Comparison of ENCODE assay signal across 17 mouse cellular contexts in the genomic region with DNA sequence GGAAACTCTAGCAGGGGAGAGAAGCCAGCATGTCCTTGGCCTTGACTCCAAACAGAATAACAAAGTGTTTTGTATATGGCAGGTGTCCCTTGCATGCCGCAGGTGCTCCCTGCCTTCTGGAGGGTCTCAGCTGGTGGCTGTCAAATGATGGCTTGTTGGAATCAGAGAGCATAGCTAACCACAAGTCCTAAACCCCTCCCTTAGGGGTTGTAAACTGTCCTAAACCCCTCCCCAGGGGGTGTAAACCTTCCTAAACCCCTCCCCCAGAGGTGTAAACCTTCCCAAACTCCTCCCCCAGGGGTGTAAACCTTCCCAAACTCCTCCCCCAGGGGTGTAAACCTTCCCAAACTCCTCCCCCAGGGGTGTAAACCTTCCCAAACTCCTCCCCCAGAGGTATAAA. TPM values are rescaled to one million over a fixed set of nuclear protein-coding genes. Genes with fewer than 3 reads are reported as not detected.
DNase-seq lines count a peak whose midpoint lies in the region; ATAC-seq and TF ChIP-seq lines count a peak whose summit lies in the region.
"Had no signal": no experiment of that assay in that cellular context is flagged by ENCODE, and none has a peak within 500 bp of the region (broad histone marks: within the 10 kb centered on the region; RNA-seq: fewer than 3 reads in every experiment).

No protein-coding gene starts in this region.

- 98% methylated on average over 1 of the region's 1 CpGs for WGBS in hindbrain, embryonic 10.5 days
- 95% methylated on average over 1 of the region's 1 CpGs for WGBS in hindbrain, embryonic 11.5 days
- WGBS in lung, postnatal 0 days = 85% methylated on average over 1 of the region's 1 CpGs

- no peaks in the 10 kb centered on the region; the same call in 1 of the 2 replicates for H3K27me3 ChIP-seq in hindbrain, embryonic 10.5 days (ENCODE audit: insufficient read depth, poor library complexity, severe bottlenecking)
- no peaks in the 10 kb centered on the region for H3K27me3 ChIP-seq in hindbrain, embryonic 11.5 days (ENCODE audit: control insufficient read depth, insufficient read depth, low read length)
- H3K27me3 ChIP-seq in lung, postnatal 0 days (replicated peaks; ENCODE audit: insufficient read depth, low read length) = no peaks in the 10 kb centered on the region
- H3K27me3 ChIP-seq: forebrain, embryonic 15.5 days; hindbrain, embryonic 15.5 days; midbrain, embryonic 12.5 days had no signal

- H3K4me2 ChIP-seq in hindbrain, embryonic 11.5 days (replicated peaks; ENCODE audit: low read depth, low read length) = no peak overlapping the region
- H3K4me2 ChIP-seq in lung, postnatal 0 days (replicated peaks; ENCODE audit: low read depth, low read length) = no peak overlapping the region
- H3K4me2 ChIP-seq: forebrain, embryonic 15.5 days; hindbrain, embryonic 15.5 days; midbrain, embryonic 12.5 days had no signal

- H3K4me3 ChIP-seq in hindbrain, embryonic 10.5 days = no peak overlapping the region
- H3K4me3 ChIP-seq in hindbrain, embryonic 11.5 days (ENCODE audit: low read depth, low read length) = no peak overlapping the region
- H3K4me3 ChIP-seq in lung, postnatal 0 days (ENCODE audit: low read depth, low read length) = no peak overlapping the region
- H3K4me3 ChIP-seq: forebrain, embryonic 15.5 days; hindbrain, embryonic 15.5 days; midbrain, embryonic 12.5 days had no signal

- peak overlapping the region; percentile 40; the same call in 1 of the 2 replicates for H3K27ac ChIP-seq in hindbrain, embryonic 10.5 days
- H3K27ac ChIP-seq in hindbrain, embryonic 11.5 days (ENCODE audit: low read depth, low read length) = no peak overlapping the region
- no peak overlapping the region for H3K27ac ChIP-seq in lung, postnatal 0 days (ENCODE audit: low read length)
- H3K27ac ChIP-seq: forebrain, embryonic 15.5 days; hindbrain, embryonic 15.5 days; liver, embryonic 14.5 days; midbrain, embryonic 12.5 days; stomach, postnatal 0 days had no signal

- no peak for TF ChIP-seq EP300 in lung, postnatal 0 days (IDR thresholded peaks at IDR 0.05)

- H3K36me3 ChIP-seq in hindbrain, embryonic 10.5 days = no peaks in the 10 kb centered on the region
- H3K36me3 ChIP-seq in hindbrain, embryonic 11.5 days (ENCODE audit: control insufficient read depth, insufficient read depth, low read length) = no peaks in the 10 kb centered on the region
- no peaks in the 10 kb centered on the region for H3K36me3 ChIP-seq in lung, postnatal 0 days (ENCODE audit: insufficient read depth, low read length)
- H3K36me3 ChIP-seq: forebrain, embryonic 15.5 days; hindbrain, embryonic 15.5 days; midbrain, embryonic 12.5 days had no signal

- H3K9me3 ChIP-seq in hindbrain, embryonic 10.5 days = no peaks in the 10 kb centered on the region
- no peaks in the 10 kb centered on the region for H3K9me3 ChIP-seq in hindbrain, embryonic 11.5 days (ENCODE audit: control insufficient read depth, low read length)
- no peaks in the 10 kb centered on the region for H3K9me3 ChIP-seq in lung, postnatal 0 days (ENCODE audit: low read length)
- H3K9me3 ChIP-seq: forebrain, embryonic 15.5 days; hindbrain, embryonic 15.5 days; midbrain, embryonic 12.5 days had no signal

- peaks cover 22% of the 10 kb centered on the region for H3K4me1 ChIP-seq in hindbrain, embryonic 10.5 days (replicated peaks)
- H3K4me1 ChIP-seq in hindbrain, embryonic 11.5 days (replicated peaks; ENCODE audit: control insufficient read depth, insufficient read depth, low read length) = no peaks in the 10 kb centered on the region
- no peaks in the 10 kb centered on the region for H3K4me1 ChIP-seq in lung, postnatal 0 days (ENCODE audit: insufficient read depth, low read depth, low read length)

- DNase-seq in hindbrain, embryonic 10.5 days (ENCODE audit: low spot score) = no peak
- no peak for DNase-seq in hindbrain, embryonic 11.5 days (ENCODE audit: low spot score)
- peak; percentile 22 for DNase-seq in lung, postnatal 10 days
- DNase-seq in lung, postnatal 0 days (ENCODE audit: low spot score) = no peak
- peak; percentile 78 for DNase-seq in ZHBTc4 (ENCODE audit: low read depth, low spot score)
- no peak for DNase-seq in frontal cortex, postnatal 36 days (ENCODE audit: low spot score in 2 of 2)
- DNase-seq: cerebellum, adult 11-12 months; gastrocnemius, postnatal 10 days; heart, postnatal 10 days had no signal

- H3K9ac ChIP-seq in hindbrain, embryonic 11.5 days (ENCODE audit: low read depth, low read length) = no peak overlapping the region
- H3K9ac ChIP-seq in lung, postnatal 0 days (replicated peaks; ENCODE audit: low read depth) = no peak overlapping the region
- H3K9ac ChIP-seq: forebrain, embryonic 15.5 days; hindbrain, embryonic 15.5 days; liver, embryonic 14.5 days; midbrain, embryonic 12.5 days had no signal

- no peak for TF ChIP-seq CTCF in lung, postnatal 0 days (IDR thresholded peaks at IDR 0.05)

- no peak for ATAC-seq in hindbrain, embryonic 11.5 days (ENCODE audit: low FRiP score)
- ATAC-seq in lung, postnatal 0 days = no peak
- ATAC-seq in megakaryocyte, adult 5-6 weeks (ENCODE audit: poor library complexity, severe bottlenecking) = peak; percentile 44
- ATAC-seq: activated CD4-positive, CD25-positive, alpha-beta regulatory T cell, adult 4 months; CD4-positive, CD25-positive, alpha-beta regulatory T cell, adult 4 months; forebrain, embryonic 15.5 days had no signal

RNA-seq across cellular contexts. Expression of a gene that starts 55.5 kb away (rescaled TPM):
- 1.0 and 1.1 TPM in 2 replicates for polyA plus RNA-seq in hindbrain, embryonic 10.5 days (2016; fragmentation: Nextera tagmentation; extraction: Ambion mirVana)
- 0.83 and 1.2 TPM in 2 replicates for polyA plus RNA-seq in hindbrain, embryonic 11.5 days (2014; fragmentation: Nextera tagmentation; extraction: Ambion mirVana)
- 5.4 and 6.5 TPM in 2 replicates for polyA plus RNA-seq in lung, postnatal 0 days (2015; fragmentation: Nextera tagmentation; extraction: Ambion mirVana)
- 6.2 and 7.6 TPM in 2 replicates for total RNA-seq in megakaryocyte, adult 5-6 weeks (2015)
- total RNA-seq in megakaryocyte, adult 5-6 weeks (2017) = 8.0 and 12.6 TPM in 2 replicates

Comparison
In these comparisons a context has a peak if more than half of its experiments do, and no peak if none do; other contexts are left out.
1. DNase-seq: peak in lung, postnatal 10 days (single experiment) and ZHBTc4 (single experiment); none in hindbrain, embryonic 10.5 days (single experiment), hindbrain, embryonic 11.5 days (single experiment), lung, postnatal 0 days (single experiment) and frontal cortex, postnatal 36 days (0 of 2).